Mouse (Mus musculus) thymus, postnatal 10 days (tissue): ENCODE results near the gene Cdh13.
"Not testable (repeated sequence)": the region's sequence is repeated elsewhere in the genome, so short reads cannot be mapped to it uniquely, and the experiment has no call there.

Experiments
- DNase-seq, 2 experiments: peaks; one replicate each; pipeline ENCODE4 v3.0.0; 2021; ENCODE audit warnings: low spot score in 2 of 2

Cdh13 gene

GRCm38 (mm10) chr8:119345683-119346075 is 1062.1 kb downstream of the Cdh13 start:
- DNase-seq, result peak; percentile 8 to 20

GRCm38 (mm10) chr8:119351647-119352046 is 1068.1 kb downstream of the Cdh13 start:
- DNase-seq, result no peak

- no peak for DNase-seq
These were observed 1069.6 kb downstream of the Cdh13 start for GRCm38 (mm10) chr8:119352977-119353658.

GRCm38 (mm10) chr8:119353659-119354023 is 1070.1 kb downstream of the Cdh13 start:
- no peak for DNase-seq

- DNase-seq, result not testable (repeated sequence)
These were observed 1073.1 kb downstream of the Cdh13 start for GRCm38 (mm10) chr8:119356631-119357030.

- no peak for DNase-seq
These were observed 1074.6 kb downstream of the Cdh13 start for GRCm38 (mm10) chr8:119358175-119358574.

GRCm38 (mm10) chr8:119358836-119359235 is 1075.3 kb downstream of the Cdh13 start:
- peak; percentile 29 to 71 for DNase-seq

GRCm38 (mm10) chr8:119360686-119361295 is 1077.3 kb downstream of the Cdh13 start:
- DNase-seq, result no peak
